Mouse (Mus musculus) thymus, adult 2 months (tissue): ENCODE measurements at regions not wholly inside any gene's neighbourhood (a gene's known extent, or its start where the extent isn't known, plus 50 kb on each side); places are given as distances from the start of the nearest gene placed in this dataset.

Source experiments
- CTCF ChIP-seq: fragments of 200-500 bp; IDR thresholded peaks from 2 replicates; pipeline ENCODE4 v1.5.1; 2012; ENCODE audit warnings: mild to moderate bottlenecking, control low read depth, low read length, moderate library complexity, borderline replicate concordance; ENCODE audit not compliant: control insufficient read depth, poor library complexity, insufficient read depth; ENCODE audit errors: extremely low read depth
- POLR2A ChIP-seq: fragments of 200-500 bp; IDR thresholded peaks from 2 replicates; pipeline ENCODE4 v1.6.1; 2012; ENCODE audit warnings: mild to moderate bottlenecking, low read length, control low read depth, moderate library complexity; ENCODE audit not compliant: control insufficient read depth, poor library complexity, insufficient read depth; ENCODE audit errors: extremely low read depth

GRCm38 (mm10) chr14:14612245-14612644 is 89.8 kb upstream of the Slc4a7 start:
- no peak for TF ChIP-seq POLR2A
- no peak for TF ChIP-seq CTCF
